Mouse (Mus musculus) right cerebral cortex, postnatal 10 days (tissue): ENCODE data around the gene Eif4e.

ENCODE experiments used
- DNase-seq, 2 experiments: peaks; one replicate each; pipeline ENCODE4 v3.0.0; 2021; ENCODE audit warnings: low spot score in 2 of 2

Gene Eif4e

GRCm38 (mm10) chr3:138586213-138586612 is 60.2 kb downstream of the Eif4e start:
- no peak for DNase-seq

- no peak for DNase-seq
Observed at GRCm38 (mm10) chr3:138587137-138587536, 61.2 kb downstream of the Eif4e start.

- no peak for DNase-seq
Observed at GRCm38 (mm10) chr3:138588001-138588400, 62.0 kb downstream of the Eif4e start.

- no peak for DNase-seq
Observed at GRCm38 (mm10) chr3:138591002-138591401, 65.0 kb downstream of the Eif4e start.

- DNase-seq: no peak
Observed at GRCm38 (mm10) chr3:138591806-138592365, 65.9 kb downstream of the Eif4e start.

GRCm38 (mm10) chr3:138593131-138593530 is 67.2 kb downstream of the Eif4e start:
- no peak for DNase-seq

GRCm38 (mm10) chr3:138593911-138594310 is 67.9 kb downstream of the Eif4e start:
- DNase-seq: no peak

GRCm38 (mm10) chr3:138601076-138601475 is 75.1 kb downstream of the Eif4e start:
- DNase-seq: no peak

- no peak for DNase-seq
Observed at GRCm38 (mm10) chr3:138605132-138605531, 79.2 kb downstream of the Eif4e start.

GRCm38 (mm10) chr3:138608665-138609064 is 82.7 kb downstream of the Eif4e start:
- no peak for DNase-seq
